Mouse (Mus musculus) gastrocnemius, adult 18-20 months (tissue): ENCODE results near the gene Prss2. TPM values are rescaled to one million over a fixed set of nuclear protein-coding genes. Genes with fewer than 3 reads are reported as not detected.
"Not testable (repeated sequence)": the region's sequence is repeated elsewhere in the genome, so short reads cannot be mapped to it uniquely, and the experiment has no call there.

Experiments used
- DNase-seq: peaks from one replicate; pipeline ENCODE4 v3.0.0; 2021; ENCODE audit warnings: low spot score
- total RNA-seq, 2 experiments: library from RNA; stranded (reverse); gene quantifications; 2 replicates each; pipeline ENCODE4 v1.2.3; 2021

Prss2 gene
- total RNA-seq, 2 experiments from 2014 or later: not detected

- no peak for DNase-seq
Observed at GRCm38 (mm10) chr6:41554295-41555169, 32.9 kb downstream of the Prss2 start.

GRCm38 (mm10) chr6:41556389-41556788 is 34.8 kb downstream of the Prss2 start:
- no peak for DNase-seq

GRCm38 (mm10) chr6:41557468-41557867 is 35.9 kb downstream of the Prss2 start:
- no peak for DNase-seq

GRCm38 (mm10) chr6:41558271-41558670 is 36.7 kb downstream of the Prss2 start:
- no peak for DNase-seq

GRCm38 (mm10) chr6:41559331-41559730 is 37.7 kb downstream of the Prss2 start:
- DNase-seq: no peak

GRCm38 (mm10) chr6:41560273-41560672 is 38.7 kb downstream of the Prss2 start:
- DNase-seq: no peak

GRCm38 (mm10) chr6:41562598-41562997 is 41.0 kb downstream of the Prss2 start:
- no peak for DNase-seq

GRCm38 (mm10) chr6:41563104-41563951 is 41.7 kb downstream of the Prss2 start:
- not testable (repeated sequence) for DNase-seq

- no peak for DNase-seq
Observed at GRCm38 (mm10) chr6:41565261-41565660, 43.7 kb downstream of the Prss2 start.

GRCm38 (mm10) chr6:41566965-41567364 is 45.4 kb downstream of the Prss2 start:
- DNase-seq: no peak

- no peak for DNase-seq
Observed at GRCm38 (mm10) chr6:41569078-41569477, 47.5 kb downstream of the Prss2 start.

Other genes starting within 250 kb of the Prss2 start
- not detected for gene Try4, start 219.5 kb upstream of the Prss2 start, total RNA-seq
- gene Try5, start 204.9 kb upstream of the Prss2 start, total RNA-seq: not detected
- gene Try10, start 167.7 kb upstream of the Prss2 start, total RNA-seq: not detected
- gene Prss3, start 144.1 kb upstream of the Prss2 start, total RNA-seq: not detected
- not detected for gene Gm5771, start 129.4 kb upstream of the Prss2 start, total RNA-seq
- not detected for gene Gm10334, start 75.6 kb upstream of the Prss2 start, total RNA-seq
- gene Prss1, start 62.9 kb upstream of the Prss2 start, total RNA-seq: not detected
- gene Ephb6, start 83.7 kb downstream of the Prss2 start, total RNA-seq: under 1 TPM; 0.76 to 0.91 TPM
- gene Trpv6, start 114.6 kb downstream of the Prss2 start, total RNA-seq: not detected
- gene Trpv5, start 159.0 kb downstream of the Prss2 start, total RNA-seq: not detected
- gene Llcfc1, start 162.6 kb downstream of the Prss2 start, total RNA-seq: not detected
- gene Kel, start 182.6 kb downstream of the Prss2 start, total RNA-seq: not detected